Mouse (Mus musculus) CH12.LX (cell line): ENCODE data around the gene Ubl4b. TPM values are rescaled to one million over a fixed set of nuclear protein-coding genes. Genes with fewer than 3 reads are reported as not detected.

ENCODE experiments used
- DNase-seq: peaks from one replicate; pipeline ENCODE4 v3.0.0-alpha.2; 2013; ENCODE audit errors: extremely low read depth
- H3K27ac ChIP-seq: 2 replicates; pipeline ENCODE4 v1.5.1; 2012; ENCODE audit warnings: low read depth, mild to moderate bottlenecking, control low read depth, moderate library complexity; ENCODE audit not compliant: insufficient read depth
- H3K27me3 ChIP-seq: replicated peaks from 2 replicates; pipeline ENCODE3; 2012; ENCODE audit warnings: inconsistent platforms
- H3K36me3 ChIP-seq, 2 experiments: replicated peaks in 1 of 2; 2 replicates each; pipeline versions ENCODE3 to v1.6.1; 2012; ENCODE audit warnings: inconsistent platforms in 1 of 2, low read length in 1 of 2, mild to moderate bottlenecking in 1 of 2, mixed read lengths in 1 of 2, moderate library complexity in 1 of 2; ENCODE audit not compliant: control insufficient read depth in 1 of 2, insufficient read depth in 1 of 2
- H3K4me1 ChIP-seq, 2 experiments: 2 replicates each; pipeline ENCODE4 v1.6.1; 2012; ENCODE audit warnings: inconsistent platforms in 1 of 2, moderate library complexity in 1 of 2; ENCODE audit not compliant: insufficient read depth in 2 of 2, control insufficient read depth in 1 of 2
- H3K4me2 ChIP-seq: 2 replicates; pipeline ENCODE4 v1.6.1; 2012; ENCODE audit warnings: low read depth, mild to moderate bottlenecking, control low read depth; ENCODE audit not compliant: poor library complexity, insufficient read depth, severe bottlenecking
- H3K4me3 ChIP-seq, 3 experiments: fragments of 150-350 bp in 1 of 3; sonication (generic) in 1 of 3; replicated peaks in 1 of 3; 2 replicates each; pipeline versions ENCODE3 to v1.5.1; 2011 to 2012; ENCODE audit warnings: low read depth in 2 of 3, low read length in 2 of 3, mild to moderate bottlenecking in 2 of 3, moderate library complexity in 2 of 3, control low read depth in 1 of 3, improper control_type of control experiment in 1 of 3, inconsistent platforms in 1 of 3, mixed read lengths in 1 of 3; ENCODE audit not compliant: poor library complexity in 1 of 3
- H3K79me2 ChIP-seq: replicated peaks from 2 replicates; pipeline ENCODE4 v1.6.1; 2012; ENCODE audit warnings: mild to moderate bottlenecking, moderate library complexity; ENCODE audit not compliant: control insufficient read depth, poor library complexity, insufficient read depth, severe bottlenecking; ENCODE audit errors: extremely low read depth
- H3K9ac ChIP-seq: 2 replicates; pipeline ENCODE4 v1.6.1; 2012; ENCODE audit warnings: low read depth, mild to moderate bottlenecking, control low read depth, moderate library complexity; ENCODE audit not compliant: insufficient read depth
- H3K9me3 ChIP-seq: replicated peaks from 2 replicates; pipeline ENCODE3; 2012; ENCODE audit warnings: low read length, inconsistent platforms, mixed read lengths
- CHD1 ChIP-seq: IDR thresholded peaks from 2 replicates; pipeline ENCODE4 v1.6.1; 2012; ENCODE audit warnings: low read depth, low read length, improper control_type of control experiment, inconsistent platforms
- E2F4 ChIP-seq: IDR thresholded peaks from 2 replicates; pipeline ENCODE4 v1.6.1; 2011; ENCODE audit warnings: low read depth, low read length, improper control_type of control experiment; ENCODE audit not compliant: insufficient replicate concordance
- ELF1 ChIP-seq: IDR thresholded peaks from 2 replicates; pipeline ENCODE4 v1.6.1; 2014; ENCODE audit warnings: low read depth, mild to moderate bottlenecking, inconsistent platforms, low read length, improper control_type of control experiment
- ETS1 ChIP-seq: conservative IDR thresholded peaks from 2 replicates; pipeline ENCODE4 v1.6.1; 2012; ENCODE audit warnings: low read depth, mild to moderate bottlenecking, inconsistent platforms, low read length, improper control_type of control experiment, moderate library complexity
- IRF4 ChIP-seq: IDR thresholded peaks from 2 replicates; pipeline ENCODE4 v1.6.1; 2014; ENCODE audit warnings: low read depth, mild to moderate bottlenecking, inconsistent platforms, low read length, improper control_type of control experiment
- JUND ChIP-seq: conservative IDR thresholded peaks from 2 replicates; pipeline ENCODE4 v1.6.1; 2011; ENCODE audit warnings: low read depth, low read length, improper control_type of control experiment
- KAT2A ChIP-seq: IDR thresholded peaks from 2 replicates; pipeline ENCODE4 v1.6.1; 2012; ENCODE audit warnings: low read length, improper control_type of control experiment, inconsistent platforms; ENCODE audit not compliant: insufficient replicate concordance
- MAFK ChIP-seq: IDR thresholded peaks from 2 replicates; pipeline ENCODE4 v1.6.1; 2011; ENCODE audit warnings: low read length, improper control_type of control experiment; ENCODE audit not compliant: insufficient replicate concordance
- MAX ChIP-seq: IDR thresholded peaks from 2 replicates; pipeline ENCODE4 v1.6.1; 2011; ENCODE audit warnings: low read length, improper control_type of control experiment
- MXI1 ChIP-seq: IDR thresholded peaks from 2 replicates; pipeline ENCODE4 v1.6.1; 2011; ENCODE audit warnings: mild to moderate bottlenecking, low read depth, low read length, improper control_type of control experiment
- NRF1 ChIP-seq: IDR thresholded peaks from 2 replicates; pipeline ENCODE4 v1.6.1; 2014; ENCODE audit warnings: low read depth, mild to moderate bottlenecking, inconsistent platforms, low read length, improper control_type of control experiment, moderate library complexity
- PAX5 ChIP-seq: IDR thresholded peaks from 2 replicates; pipeline ENCODE4 v1.6.1; 2012; ENCODE audit warnings: low read length, inconsistent platforms, mixed read lengths
- POLR2A ChIP-seq: IDR thresholded peaks from 2 replicates; pipeline ENCODE4 v1.6.1; 2011; ENCODE audit warnings: low read depth, mild to moderate bottlenecking, improper control_type of control experiment, low read length
- RCOR1 ChIP-seq: conservative IDR thresholded peaks from 2 replicates; pipeline ENCODE4 v1.6.1; 2012; ENCODE audit warnings: low read depth, mild to moderate bottlenecking, inconsistent platforms, low read length, improper control_type of control experiment
- SIN3A ChIP-seq: IDR thresholded peaks from 2 replicates; pipeline ENCODE4 v1.6.1; 2012; ENCODE audit warnings: low read length, improper control_type of control experiment, inconsistent platforms
- SMC3 ChIP-seq: IDR thresholded peaks from 2 replicates; pipeline ENCODE4 v1.6.1; 2011; ENCODE audit warnings: low read depth, low read length, improper control_type of control experiment
- TCF12 ChIP-seq: IDR thresholded peaks from 2 replicates; pipeline ENCODE4 v1.6.1; 2014; ENCODE audit warnings: low read depth, mild to moderate bottlenecking, inconsistent platforms, low read length, improper control_type of control experiment
- UBTF ChIP-seq: IDR thresholded peaks from 2 replicates; pipeline ENCODE4 v1.6.1; 2012; ENCODE audit warnings: low read depth, mild to moderate bottlenecking, inconsistent platforms, low read length, improper control_type of control experiment, moderate library complexity
- USF2 ChIP-seq: conservative IDR thresholded peaks from 2 replicates; pipeline ENCODE4 v1.6.1; 2011; ENCODE audit warnings: low read depth, low read length, improper control_type of control experiment
- ZC3H11A ChIP-seq: IDR thresholded peaks from 2 replicates; pipeline ENCODE4 v1.6.1; 2012; ENCODE audit warnings: low read depth, mild to moderate bottlenecking, inconsistent platforms, low read length, improper control_type of control experiment
- ZKSCAN1 ChIP-seq: IDR thresholded peaks from 2 replicates; pipeline ENCODE4 v1.6.1; 2012; ENCODE audit warnings: low read depth, inconsistent platforms, low read length, improper control_type of control experiment, borderline replicate concordance
- ZNF384 ChIP-seq: IDR thresholded peaks from 2 replicates; pipeline ENCODE4 v1.6.1; 2012; ENCODE audit warnings: low read depth, low read length, improper control_type of control experiment, inconsistent platforms
- dilution Hi-C: fragments of 300-500 bp; cut with MboI; formaldehyde crosslinking; loops from 2 replicates; pipeline ENCODE4 v1.14.3; 2020; ENCODE audit warnings: low sequenced_read_pairs; ENCODE audit not compliant: extremely low pct_unique_long_range_greater_than_20kb, extremely low pct_ligation_motif_present
- in situ Hi-C: fragments of 300-500 bp; cut with MboI; formaldehyde crosslinking; loops from 3 replicates; pipeline ENCODE4 v1.14.3; 2019; ENCODE audit warnings: low sequenced_read_pairs, low pct_ligation_motif_present, low pct_unique_long_range_greater_than_20kb, mixed read lengths
- polyA plus RNA-seq: library from polyadenylated mRNA; unstranded; fragments of >175 nt; gene quantifications from 2 replicates; pipeline ENCODE4 v1.2.1, GENCODE M21; 2012; ENCODE audit warnings: low read depth; ENCODE audit not compliant: insufficient read length
- total RNA-seq, 2 experiments: library from RNA; depleted of rRNA; stranded (reverse); fragments of 300-350 nt in 1 of 2; fragments of >200 nt in 1 of 2; gene quantifications; 2 replicates each; pipeline ENCODE4 v1.2.3; 2012 to 2014

The Ubl4b gene
- total RNA-seq (2012; rRNA removed): not detected in 2 replicates
- not detected in 2 replicates for total RNA-seq (2014; rRNA removed)
- not detected in 2 replicates for polyA plus RNA-seq

- Histone ChIP-seq H3K4me1 (peaks cover 0 to 4% of the 10 kb centered on the region in 2 experiments; a peak in 1 of 4 replicates), H3K4me3 (no peak within 1 kb of the TSS), H3K27ac (no peak within 1 kb of the TSS), H3K36me3 (no peaks in the 10 kb centered on the region), H3K4me2 (no peak within 1 kb of the TSS), H3K9ac (no peak within 1 kb of the TSS), H3K9me3 (no peaks in the 10 kb centered on the region), H3K27me3 (peaks cover 4% of the 10 kb centered on the region), H3K79me2 (no peaks in the 10 kb centered on the region)
- dilution Hi-C loops: no loop called here
- in situ Hi-C loops: no loop called here
- no peak for DNase-seq
- TF ChIP-seq RCOR1 (no peak), JUND (no peak), ZC3H11A (no peak), MAX (no peak), ZNF384 (no peak), MAFK (no peak), SIN3A (no peak), NRF1 (no peak)
These were observed at the start of gene Ubl4b for GRCm38 (mm10) chr3:107554842-107555241. Gene Ubl4b (minus strand): TSS chr3:107555073.

- dilution Hi-C loops (no loop called here), in situ Hi-C loops (no loop called here)
- Histone ChIP-seq H3K36me3 (no peaks in the 10 kb centered on the region), H3K4me3 (no peak overlapping the region), H3K27me3 (peaks cover 4% of the 10 kb centered on the region), H3K79me2 (no peaks in the 10 kb centered on the region), H3K4me2 (no peak overlapping the region), H3K4me1 (peaks cover 5 to 13% of the 10 kb centered on the region in 2 experiments; a peak in 2 of 4 replicates), H3K9me3 (peaks cover 17% of the 10 kb centered on the region), H3K27ac (no peak overlapping the region), H3K9ac (no peak overlapping the region)
- TF ChIP-seq SIN3A (no peak), CHD1 (no peak)
- no peak for DNase-seq
These were observed 45.3 kb upstream of the Ubl4b start for GRCm38 (mm10) chr3:107600127-107600526.

GRCm38 (mm10) chr3:107597586-107598389, 42.9 kb upstream of the Ubl4b start:
- no peak for DNase-seq
- no peak overlapping the region for H3K9ac ChIP-seq
- H3K4me2 ChIP-seq: no peak overlapping the region
- H3K27ac ChIP-seq: no peak overlapping the region
- H3K36me3 ChIP-seq: no peaks in the 10 kb centered on the region
- dilution Hi-C loops: no loop called here
- H3K4me3 ChIP-seq: no peak overlapping the region
- peaks cover 5 to 13% of the 10 kb centered on the region in 2 experiments; a peak in 2 of 4 replicates for H3K4me1 ChIP-seq
- H3K9me3 ChIP-seq: peaks cover 19% of the 10 kb centered on the region
- peaks cover 4% of the 10 kb centered on the region for H3K27me3 ChIP-seq
- TF ChIP-seq UBTF (no peak), POLR2A (no peak), ZC3H11A (no peak), TCF12 (no peak), SIN3A (no peak), MXI1 (no peak), NRF1 (no peak), KAT2A (no peak), ZKSCAN1 (no peak), CHD1 (no peak), IRF4 (no peak), USF2 (no peak), ELF1 (no peak), E2F4 (no peak), ZNF384 (no peak), SMC3 (no peak), PAX5 (no peak), ETS1 (no peak), JUND (no peak)
- in situ Hi-C loops: no loop called here
- H3K79me2 ChIP-seq: no peaks in the 10 kb centered on the region
